In genomic region chr12:109612392-109613385, GRCm38 (mm10) we compare ENCODE assay signal across 9 mouse cellular contexts. TPM values are rescaled to one million over a fixed set of nuclear protein-coding genes. Genes with fewer than 3 reads are reported as not detected.
A peak's percentile ranks its signal among the peaks of the same experiment; 100 is the strongest.
DNase-seq lines count a peak whose midpoint lies in the region; ATAC-seq and TF ChIP-seq lines count a peak whose summit lies in the region.
"Had no signal": no experiment of that assay in that cellular context is flagged by ENCODE, and none has a peak within 500 bp of the region (broad histone marks: within the 10 kb centered on the region; RNA-seq: fewer than 3 reads in every experiment).

No protein-coding gene starts in this region.

- no peak overlapping the region for H3K27ac ChIP-seq in hindbrain, embryonic 11.5 days (ENCODE audit: low read depth, low read length)
- peak overlapping the region; percentile 80 for H3K27ac ChIP-seq in midbrain, embryonic 10.5 days (replicated peaks)

- 0 out of 2 replicates have a peak overlapping the region, but pooled peaks have one; percentile 7 for H3K9ac ChIP-seq in hindbrain, embryonic 11.5 days (ENCODE audit: low read depth, low read length)

- peaks cover 3% of the 10 kb centered on the region; the same call in 1 of the 2 replicates for H3K9me3 ChIP-seq in hindbrain, embryonic 11.5 days (ENCODE audit: control insufficient read depth, low read length)
- H3K9me3 ChIP-seq in midbrain, embryonic 10.5 days (replicated peaks), result peaks cover 41% of the 10 kb centered on the region

- no peaks in the 10 kb centered on the region; the same call in 1 of the 2 replicates for H3K27me3 ChIP-seq in hindbrain, embryonic 11.5 days (ENCODE audit: control insufficient read depth, insufficient read depth, low read length)
- H3K27me3 ChIP-seq in midbrain, embryonic 10.5 days (ENCODE audit: low read depth, poor library complexity, severe bottlenecking), result peaks cover 42% of the 10 kb centered on the region

- no peak for ATAC-seq in hindbrain, embryonic 11.5 days (ENCODE audit: low FRiP score)

- peak; percentile 59 for DNase-seq in ES-CJ7 (ENCODE audit: low read depth, low spot score)
- peak; percentile 76 for DNase-seq in brain, embryonic 14.5 days (ENCODE audit: low read depth)
- DNase-seq in hindbrain, embryonic 11.5 days (ENCODE audit: low spot score), result peak; percentile 58
- DNase-seq in midbrain, embryonic 10.5 days (ENCODE audit: low spot score), result peak; percentile 43
- no peak for DNase-seq in thymus, adult 18-20 months
- no peak for DNase-seq in frontal cortex, postnatal 14 days (ENCODE audit: low spot score in 2 of 2)
- no peak for DNase-seq in thymus, postnatal 36 days
- no peak for DNase-seq in right cerebral cortex, postnatal 4 days
- DNase-seq: kidney, adult 2 months had no signal

- H3K4me3 ChIP-seq in hindbrain, embryonic 11.5 days (ENCODE audit: low read depth, low read length), result peak overlapping the region; percentile 23
- peak overlapping the region; percentile 53 for H3K4me3 ChIP-seq in midbrain, embryonic 10.5 days

- H3K4me1 ChIP-seq in hindbrain, embryonic 11.5 days (replicated peaks; ENCODE audit: control insufficient read depth, insufficient read depth, low read length), result peaks cover 6% of the 10 kb centered on the region; the same call in 1 of the 2 replicates
- H3K4me1 ChIP-seq in midbrain, embryonic 10.5 days, result peaks cover 35% of the 10 kb centered on the region

- WGBS in hindbrain, embryonic 11.5 days, result 48% methylated on average over 33 of the region's 34 CpGs
- 60% methylated on average over 34 of the region's 34 CpGs for WGBS in midbrain, embryonic 10.5 days

- H3K36me3 ChIP-seq in hindbrain, embryonic 11.5 days (ENCODE audit: control insufficient read depth, insufficient read depth, low read length), result peaks cover 10% of the 10 kb centered on the region
- H3K36me3 ChIP-seq in midbrain, embryonic 10.5 days, result peaks cover 88% of the 10 kb centered on the region

- no peak for TF ChIP-seq POLR2A in brain, embryonic 14.5 days (IDR thresholded peaks at IDR 0.05; ENCODE audit: borderline replicate concordance, extremely low read depth, insufficient read depth, insufficient read length, poor library complexity, severe bottlenecking)

- peak overlapping the region; percentile 37 for H3K4me2 ChIP-seq in hindbrain, embryonic 11.5 days (replicated peaks; ENCODE audit: low read depth, low read length)

- TF ChIP-seq CTCF in brain, embryonic 14.5 days (IDR thresholded peaks at IDR 0.05; ENCODE audit: borderline replicate concordance, extremely low read depth, insufficient read depth, insufficient read length), result peak; percentile 49; the same call in 1 of the 2 replicates

RNA-seq across cellular contexts. Expression of gene Rtl1, which starts 12.6 kb away (rescaled TPM):
- polyA plus RNA-seq in brain, embryonic 14.5 days (2012; rRNA removed), result 0.85 and 1.5 TPM in 2 replicates
- 0.50 and 0.85 TPM in 2 replicates for polyA plus RNA-seq in hindbrain, embryonic 11.5 days (2014; fragmentation: Nextera tagmentation; extraction: Ambion mirVana)
- polyA plus RNA-seq in midbrain, embryonic 10.5 days (2016; fragmentation: Nextera tagmentation; extraction: Ambion mirVana), result 0.53 and 0.89 TPM in 2 replicates

Comparison
In these comparisons a context has a peak if more than half of its experiments do, and no peak if none do; other contexts are left out.
1. DNase-seq: peak in ES-CJ7 (single experiment), brain, embryonic 14.5 days (single experiment), hindbrain, embryonic 11.5 days (single experiment) and midbrain, embryonic 10.5 days (single experiment); none in thymus, adult 18-20 months (0 of 2), frontal cortex, postnatal 14 days (0 of 2), thymus, postnatal 36 days (0 of 2) and right cerebral cortex, postnatal 4 days (single experiment).